Mouse (Mus musculus) kidney, adult 18-20 months (tissue): ENCODE measurements around the gene Gp9.
"Not testable (repeated sequence)": the region's sequence is repeated elsewhere in the genome, so short reads cannot be mapped to it uniquely, and the experiment has no call there.

ENCODE experiments used
- DNase-seq: peaks from one replicate; pipeline ENCODE4 v3.0.0; 2021

Gp9 gene

DNA sequence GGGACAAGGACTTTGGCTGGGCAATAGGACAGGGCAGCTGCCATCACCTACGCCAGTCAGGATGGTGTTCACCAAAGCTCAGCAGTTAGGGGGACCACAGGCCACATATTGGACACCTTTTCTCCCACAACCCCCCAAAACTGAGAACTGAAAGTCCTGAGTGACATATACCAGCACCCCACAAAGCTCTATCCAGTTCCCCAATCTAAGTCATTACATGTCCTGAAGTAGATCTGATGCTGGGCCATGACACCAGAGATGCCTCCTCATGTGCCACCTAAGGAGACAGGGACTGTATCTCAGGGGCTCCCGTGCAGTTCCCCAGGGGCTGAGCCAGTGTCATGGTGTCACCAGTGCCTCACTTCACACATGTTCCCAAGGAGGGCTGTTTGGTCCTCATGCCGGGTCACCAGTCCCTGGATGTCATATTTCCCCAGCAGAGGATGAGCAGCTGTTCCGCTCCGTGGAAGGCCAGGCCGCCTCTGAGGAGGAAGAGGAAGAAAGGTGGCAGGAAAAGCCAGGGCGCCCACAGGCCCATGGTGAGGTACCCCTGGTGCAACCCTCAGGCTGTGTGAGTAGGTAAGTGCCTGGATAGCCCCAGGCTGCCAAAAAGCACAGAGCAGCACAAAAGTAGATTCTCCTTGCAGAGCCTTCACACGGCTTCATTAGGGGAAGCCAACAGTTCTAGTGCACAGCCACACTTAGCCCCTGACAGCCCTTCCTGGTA, 27.5 kb upstream of the Gp9 start:
- no peak for DNase-seq

DNA sequence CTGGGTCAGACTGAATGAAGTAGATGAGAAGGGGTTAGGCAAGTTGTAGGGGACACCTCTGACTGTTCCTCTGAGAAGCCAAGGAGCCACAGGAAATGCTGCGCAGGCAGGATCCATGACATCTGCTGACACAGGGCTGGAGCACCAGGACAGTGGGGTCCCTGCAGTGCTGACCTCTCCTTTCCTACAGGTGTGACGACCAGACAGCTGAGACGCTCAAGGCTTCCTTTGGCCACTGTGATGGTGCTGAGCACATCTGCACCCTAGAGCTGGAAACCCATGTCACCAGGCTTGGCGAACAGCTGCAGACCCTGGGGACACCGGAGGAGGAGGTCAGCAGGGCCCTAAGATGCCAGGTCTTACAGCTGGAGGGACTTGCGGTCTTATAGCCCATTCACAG, 26.3 kb upstream of the Gp9 start:
- DNase-seq: no peak

DNA sequence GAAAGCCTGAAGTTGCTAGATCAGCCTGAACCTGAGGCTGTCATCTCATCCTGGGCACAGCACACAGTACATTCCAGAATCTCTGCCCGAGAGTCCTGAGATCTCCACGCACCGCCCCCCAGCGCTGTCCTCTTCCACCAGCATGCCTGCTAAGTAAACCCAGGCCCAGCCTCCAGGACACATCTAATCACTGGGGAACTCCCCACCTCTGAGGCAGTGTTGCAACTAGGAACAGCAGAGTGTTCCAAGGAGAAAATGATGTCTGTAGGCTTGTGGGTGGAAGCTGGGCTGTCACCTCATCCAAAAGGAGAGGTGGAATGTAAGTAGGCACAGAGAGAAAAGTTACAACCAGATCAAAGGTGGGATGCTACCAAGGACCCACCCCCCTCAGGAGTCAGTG, 22.7 kb upstream of the Gp9 start:
- DNase-seq: no peak

DNA sequence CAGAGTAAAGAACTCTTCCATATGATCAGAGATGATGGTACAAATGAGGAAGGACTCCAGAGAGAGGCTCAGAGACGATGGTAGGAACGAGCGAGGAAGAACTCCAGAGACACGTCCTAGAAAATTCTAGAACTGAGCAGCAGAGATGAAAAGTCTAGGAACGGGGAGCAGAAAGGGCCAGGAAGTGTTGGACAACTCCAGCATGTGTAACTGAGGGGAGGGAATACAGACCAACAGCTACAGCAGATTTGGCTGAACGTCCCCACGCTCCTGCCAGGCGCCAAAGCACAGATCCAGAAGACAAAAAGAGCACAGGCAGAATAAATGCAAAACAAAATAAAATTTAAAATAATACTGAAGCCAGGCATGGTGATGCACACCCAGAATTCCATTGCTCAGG, 21.0 kb upstream of the Gp9 start:
- DNase-seq: no peak

DNA sequence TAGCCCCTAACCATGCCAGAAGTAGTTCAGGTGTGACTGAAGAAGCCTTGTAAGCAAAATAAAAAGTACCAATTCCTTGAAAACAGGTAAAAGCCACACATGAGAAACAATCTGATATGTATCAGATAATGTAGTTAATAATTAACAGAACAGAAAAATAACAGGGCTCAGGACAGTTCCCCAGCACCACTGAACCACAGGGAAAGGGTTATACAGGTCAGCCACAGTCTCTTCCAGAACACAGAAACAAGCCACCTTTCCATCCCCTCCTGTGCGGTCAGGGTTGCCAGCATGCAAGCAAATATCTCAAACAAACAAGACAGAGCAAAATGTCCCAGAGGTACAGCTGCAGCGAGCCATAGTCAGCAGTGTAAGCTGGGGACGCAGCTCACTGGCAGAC, 18.5 kb upstream of the Gp9 start:
- no peak for DNase-seq

DNA sequence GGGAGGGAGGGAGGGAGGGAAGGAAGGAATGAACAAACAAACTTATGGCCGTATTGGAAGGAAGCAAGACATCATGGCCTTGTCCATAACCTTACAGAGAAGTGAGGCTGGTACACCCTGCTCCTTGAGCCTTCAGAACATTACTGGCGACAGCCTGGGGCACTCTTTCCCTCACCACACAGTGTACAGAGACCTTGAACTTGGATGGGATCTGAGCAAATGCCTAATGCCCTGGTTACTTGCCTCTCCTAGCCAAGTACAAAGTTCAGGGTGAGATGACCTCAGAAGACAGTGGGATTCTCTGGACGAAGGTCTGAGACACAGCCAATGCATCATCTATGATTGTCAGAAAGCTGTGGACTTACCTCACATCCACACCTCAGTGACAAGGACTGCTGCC, 18.0 kb upstream of the Gp9 start:
- DNase-seq: peak; percentile 27

DNA sequence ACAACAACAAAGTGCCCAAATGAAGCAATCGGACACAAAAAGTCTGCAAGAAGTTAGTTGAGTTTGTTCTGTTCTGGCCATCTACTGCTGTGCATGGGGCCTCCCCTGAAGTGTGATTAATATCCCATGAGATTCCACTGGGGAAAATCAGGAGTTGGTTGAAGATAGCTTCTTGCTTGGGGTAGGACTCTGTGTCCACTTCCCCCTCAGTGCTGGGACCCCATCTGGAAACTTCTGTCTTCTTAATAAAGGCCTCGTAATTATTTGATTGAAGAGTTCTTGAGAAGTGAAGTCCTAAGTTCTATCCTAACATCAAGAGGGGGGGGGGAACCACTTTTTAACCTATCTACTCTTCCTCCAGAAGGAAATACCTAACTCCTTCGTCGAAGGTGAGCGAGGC, 15.7 kb upstream of the Gp9 start:
- no peak for DNase-seq

DNA sequence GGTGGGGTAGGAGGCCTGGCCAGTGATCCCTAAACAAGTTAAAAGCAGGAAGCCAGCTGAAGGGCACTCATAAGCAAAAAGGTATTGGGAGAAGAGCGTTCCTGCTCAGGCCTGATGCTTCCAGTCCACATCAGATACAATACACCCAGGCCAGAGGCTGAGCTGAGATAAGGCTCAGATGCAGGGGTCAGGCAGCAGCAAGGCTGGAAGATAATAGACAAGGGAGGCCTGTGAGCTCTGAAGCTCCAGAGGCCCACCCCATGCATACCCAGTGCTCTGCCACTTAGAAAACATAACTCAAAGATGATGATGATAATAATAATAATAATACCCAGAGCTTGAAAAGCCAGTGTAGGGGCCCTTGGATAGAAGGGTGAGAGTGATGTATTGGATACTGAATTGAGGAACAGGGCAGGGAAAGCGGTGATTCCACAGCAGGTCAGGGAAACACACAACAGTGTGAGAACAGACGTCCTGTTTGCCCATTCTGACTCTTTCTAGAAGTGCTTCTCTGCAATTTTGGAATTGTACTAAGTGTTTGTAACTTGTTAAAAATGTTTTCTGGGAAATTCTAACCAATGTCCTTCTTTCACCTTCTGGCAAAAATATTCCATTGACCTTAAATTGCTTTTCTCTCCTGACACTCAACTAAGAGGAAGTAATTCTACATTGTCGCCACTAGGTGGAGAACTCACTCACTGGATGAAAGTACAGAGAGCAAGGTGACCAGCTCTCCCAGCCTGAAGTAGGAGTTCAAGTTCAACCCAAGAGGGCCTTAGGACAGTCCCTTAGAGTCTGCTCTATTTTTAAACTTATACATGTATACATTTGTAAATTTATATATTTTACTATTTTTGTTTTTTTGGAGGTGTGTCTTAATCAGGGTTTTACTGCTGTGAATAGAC, 14.2 kb upstream of the Gp9 start:
- no peak for DNase-seq

DNA sequence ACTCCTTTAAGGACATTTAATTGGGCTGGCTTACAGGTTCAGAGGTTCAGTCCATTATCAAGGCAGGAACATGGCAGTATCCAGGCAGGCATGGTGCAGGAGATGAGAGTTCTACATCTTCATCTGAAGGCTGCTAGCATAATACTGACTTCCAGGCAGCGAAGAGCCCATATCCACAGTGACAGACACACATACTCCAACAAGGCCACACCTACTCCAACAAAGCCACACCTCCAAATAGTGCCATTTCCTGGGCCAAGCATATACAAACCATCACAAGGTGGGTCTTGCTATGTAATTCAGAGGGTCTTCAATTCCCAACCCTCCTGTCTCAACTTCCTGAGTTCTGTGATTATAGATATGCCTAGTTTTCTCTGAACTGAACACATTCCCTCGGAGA, 13.6 kb upstream of the Gp9 start:
- DNase-seq: not testable (repeated sequence)

DNA sequence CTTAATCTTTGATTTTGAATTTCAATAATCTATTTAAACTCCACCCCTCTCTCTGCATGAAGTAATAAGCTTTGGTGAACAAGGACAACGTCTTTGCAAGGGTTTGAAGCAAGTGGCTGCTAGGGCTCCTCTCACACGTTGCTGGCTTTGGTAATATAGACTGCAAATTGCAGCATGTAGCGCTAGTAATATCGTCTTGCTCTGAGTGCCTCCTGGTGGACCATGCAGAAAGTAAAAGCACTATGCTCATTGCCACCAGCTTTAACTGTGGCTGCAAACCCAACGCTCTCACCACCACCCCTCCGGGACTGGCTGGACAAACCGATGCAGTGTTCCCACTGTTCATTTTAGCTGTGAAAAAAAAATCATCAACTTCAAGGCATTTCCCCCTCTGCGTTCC, 7.2 kb upstream of the Gp9 start:
- no peak for DNase-seq

DNA sequence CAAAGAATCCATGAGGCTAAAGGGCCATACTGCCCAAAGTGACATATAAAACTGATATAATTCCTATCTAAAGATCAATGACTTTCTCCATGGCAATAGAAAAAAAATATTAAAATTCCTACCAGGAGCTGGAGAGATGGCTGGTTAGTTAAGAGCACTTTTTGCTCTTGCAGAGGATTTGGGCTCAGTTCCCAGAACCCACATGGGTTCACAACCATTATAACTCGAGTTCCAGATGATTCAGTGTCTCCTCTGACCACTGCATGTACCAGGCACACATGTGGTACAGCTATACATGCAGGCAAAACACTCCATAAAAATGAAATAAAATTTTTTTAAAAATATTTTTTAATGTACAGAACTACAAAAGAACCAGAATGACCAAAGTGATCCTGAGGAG, 3.4 kb upstream of the Gp9 start:
- no peak for DNase-seq

DNA sequence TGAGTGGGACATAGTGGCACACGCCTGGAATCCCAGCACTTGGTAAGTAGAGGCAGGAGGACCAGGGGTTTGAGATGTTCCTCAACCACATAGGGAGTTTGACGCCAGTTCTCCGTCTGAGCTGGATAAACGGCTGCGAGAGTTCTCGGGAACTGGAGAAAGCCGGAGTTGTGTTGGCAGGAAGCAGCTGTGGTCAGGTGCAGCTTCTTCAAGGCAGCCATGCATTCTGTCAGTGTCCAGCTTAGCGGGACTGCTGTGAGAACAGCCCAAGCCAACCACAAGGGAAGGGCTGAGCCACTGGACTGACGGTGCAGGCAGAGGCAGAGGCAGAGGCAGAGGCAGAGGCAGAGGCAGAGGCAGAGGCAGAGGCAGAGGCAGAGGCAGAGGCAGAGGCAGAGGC, 3.0 kb upstream of the Gp9 start:
- no peak for DNase-seq

DNA sequence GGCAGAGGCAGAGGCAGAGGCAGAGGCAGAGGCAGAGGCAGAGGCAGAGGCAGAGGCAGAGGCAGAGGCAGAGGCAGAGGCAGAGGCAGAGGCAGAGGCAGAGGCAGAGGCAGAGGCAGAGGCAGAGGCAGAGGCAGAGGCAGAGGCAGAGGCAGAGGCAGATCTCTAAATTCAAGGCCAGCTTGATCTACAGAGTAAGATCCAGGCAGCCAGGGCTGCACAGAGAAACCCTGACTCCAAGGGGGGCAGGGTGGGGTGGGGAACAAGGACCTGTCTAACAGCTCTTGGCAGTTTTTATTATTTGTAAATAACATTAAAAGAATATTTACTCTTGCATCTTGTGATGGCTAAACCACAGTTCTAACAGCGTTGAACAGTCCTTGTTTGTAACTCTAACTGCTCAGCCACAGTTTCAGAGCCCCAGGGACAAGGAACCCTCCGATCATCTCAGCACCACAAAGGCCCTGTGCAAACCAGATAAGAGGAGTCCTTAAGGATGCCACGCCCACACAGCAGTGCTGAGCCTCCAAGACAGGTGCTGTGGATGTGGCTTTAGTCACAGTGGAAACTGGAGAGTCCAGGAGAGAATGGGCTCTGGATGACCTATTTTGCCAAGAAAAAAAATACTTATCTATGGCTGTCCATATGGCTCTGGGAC, 2.2 kb upstream of the Gp9 start:
- DNase-seq: no peak

DNA sequence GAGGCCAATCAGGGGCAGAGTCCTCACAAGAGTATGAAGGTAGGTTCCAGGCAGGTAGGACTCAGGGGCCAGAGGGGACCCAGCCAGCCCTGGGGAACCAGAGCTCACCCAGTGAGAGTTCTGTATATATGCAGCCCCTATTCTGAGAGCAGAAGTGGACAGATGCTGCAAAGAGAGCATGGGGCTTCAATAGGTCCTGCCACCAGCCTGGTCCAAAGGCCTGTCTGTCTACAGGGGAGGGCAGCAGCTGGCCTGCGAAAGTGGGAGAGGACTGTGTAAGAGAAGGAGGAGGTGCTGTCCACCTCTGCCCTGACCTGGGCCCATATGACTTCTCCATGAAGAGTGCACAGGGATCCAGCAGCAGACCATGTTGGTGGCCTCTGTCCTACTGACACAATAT, 1.2 kb upstream of the Gp9 start:
- no peak for DNase-seq

DNA sequence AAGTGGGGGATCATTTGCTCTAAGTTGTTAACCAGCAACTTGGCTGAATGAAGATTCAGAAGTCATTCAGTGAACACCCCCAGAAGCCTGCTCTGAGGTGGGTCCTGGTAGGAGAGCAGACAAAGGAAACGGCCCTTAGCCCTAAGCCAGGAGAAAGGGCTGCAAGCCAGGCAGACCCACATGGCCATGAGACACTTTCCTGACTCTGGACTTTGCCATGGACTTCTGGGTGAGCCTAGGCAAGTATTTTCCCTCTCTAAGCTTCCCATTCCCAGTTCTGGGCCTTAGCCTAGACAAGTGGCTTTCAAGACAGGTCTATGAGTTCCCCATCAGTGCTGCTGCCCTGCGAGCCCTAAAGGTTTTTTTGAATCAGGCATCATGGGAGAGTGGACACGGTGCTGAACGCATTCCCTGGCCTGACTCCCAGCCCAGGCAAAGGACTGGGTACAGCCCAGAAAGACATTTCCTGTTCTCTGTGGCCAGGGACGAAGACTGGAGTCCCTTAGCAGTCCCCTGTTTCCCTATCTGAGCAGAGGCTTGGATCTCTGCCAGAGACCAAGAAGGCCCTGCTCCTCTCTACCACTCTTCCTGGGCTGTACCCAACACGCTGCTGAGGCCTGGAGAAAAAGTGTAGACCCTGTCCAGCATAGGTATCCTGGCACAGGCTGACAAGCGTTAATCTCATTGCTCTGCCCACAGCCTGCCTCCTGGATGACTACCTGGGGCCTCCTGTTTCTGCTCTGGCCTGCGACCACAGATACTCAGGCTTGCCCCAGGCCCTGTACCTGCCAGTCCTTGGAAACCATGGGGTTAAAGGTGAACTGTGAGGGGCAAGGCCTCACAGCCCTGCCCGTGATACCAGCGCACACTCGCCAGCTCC, 662 bp downstream of the Gp9 start:
- no peak for DNase-seq

DNA sequence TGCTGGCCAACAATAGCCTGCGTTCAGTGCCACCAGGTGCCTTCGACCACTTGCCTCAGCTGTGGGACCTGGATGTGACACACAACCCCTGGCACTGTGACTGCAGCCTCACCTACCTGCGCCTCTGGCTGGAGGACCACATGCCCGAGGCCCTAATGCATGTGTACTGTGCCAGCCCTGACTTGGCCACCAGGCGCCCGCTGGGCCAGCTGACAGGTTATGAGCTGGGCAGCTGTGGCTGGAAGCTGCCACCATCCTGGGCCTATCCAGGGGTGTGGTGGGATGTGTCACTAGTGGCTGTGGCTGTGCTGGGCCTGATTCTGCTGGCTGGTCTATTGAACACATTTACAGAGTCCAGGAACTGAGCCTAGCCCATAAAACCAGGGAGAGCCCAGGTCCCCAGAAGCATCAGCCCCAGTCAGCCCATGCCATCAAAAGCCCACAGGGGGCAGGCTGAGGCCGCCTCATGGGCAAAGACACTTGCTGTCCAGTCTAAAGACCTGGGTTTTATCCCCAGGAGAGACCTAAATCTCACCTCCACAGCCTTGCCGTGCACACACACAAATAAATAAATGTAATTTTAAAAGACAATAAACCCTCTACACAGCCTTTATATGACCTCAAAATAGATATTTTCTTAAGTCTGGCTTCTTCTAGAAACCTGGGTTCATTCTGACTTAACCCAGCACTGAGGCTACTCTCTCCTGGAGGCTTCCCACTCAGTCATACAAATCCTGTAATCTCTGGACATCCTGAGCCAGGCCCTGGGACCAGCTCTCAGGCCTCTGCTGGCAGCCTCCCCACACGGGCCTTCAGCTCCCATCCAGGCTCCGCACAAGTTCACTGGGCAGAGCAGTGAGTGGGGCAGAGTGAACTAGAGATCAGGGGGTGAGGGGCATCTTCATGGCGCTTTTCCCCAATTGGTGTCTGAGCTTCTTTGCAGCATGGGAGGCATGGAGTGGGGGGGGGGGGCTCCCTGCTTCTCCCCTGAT, 1.6 kb downstream of the Gp9 start:
- no peak for DNase-seq

DNA sequence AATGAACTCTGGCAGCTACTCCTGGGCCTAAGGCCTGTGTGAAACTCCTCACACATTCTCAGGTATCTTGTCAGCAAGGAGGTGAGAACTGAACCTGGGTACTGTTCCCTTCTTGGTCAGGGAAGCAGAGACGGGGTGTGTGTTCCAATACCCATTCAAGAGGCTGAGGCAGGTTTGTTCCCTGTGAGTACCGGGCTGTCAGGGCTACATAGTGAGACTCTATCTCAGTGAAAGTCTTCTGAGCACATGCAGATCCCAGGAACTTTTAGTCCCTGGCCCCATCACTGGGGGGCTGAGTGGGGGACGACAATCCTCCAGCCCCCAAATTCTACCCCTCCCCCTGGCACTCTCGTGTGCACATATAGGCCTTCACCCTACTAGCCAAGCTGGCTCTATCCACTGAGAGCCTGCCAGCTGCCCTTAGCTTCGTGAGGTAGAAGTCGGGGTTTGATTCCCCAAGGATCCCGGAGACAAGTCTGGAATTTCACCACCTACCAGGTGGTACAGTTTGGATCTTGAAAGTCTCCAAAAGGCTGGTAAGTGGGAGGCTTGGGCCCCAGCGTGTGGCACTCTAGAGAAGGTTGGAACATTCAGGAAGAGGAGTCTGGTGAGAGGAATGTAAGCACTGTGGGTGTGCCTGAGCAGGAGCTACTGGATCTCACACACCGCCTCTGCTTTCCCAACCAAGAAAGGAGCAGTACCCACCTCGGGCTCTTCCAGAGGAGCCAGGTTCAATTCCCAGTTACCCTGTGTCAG, 2.9 kb downstream of the Gp9 start:
- no peak for DNase-seq

DNA sequence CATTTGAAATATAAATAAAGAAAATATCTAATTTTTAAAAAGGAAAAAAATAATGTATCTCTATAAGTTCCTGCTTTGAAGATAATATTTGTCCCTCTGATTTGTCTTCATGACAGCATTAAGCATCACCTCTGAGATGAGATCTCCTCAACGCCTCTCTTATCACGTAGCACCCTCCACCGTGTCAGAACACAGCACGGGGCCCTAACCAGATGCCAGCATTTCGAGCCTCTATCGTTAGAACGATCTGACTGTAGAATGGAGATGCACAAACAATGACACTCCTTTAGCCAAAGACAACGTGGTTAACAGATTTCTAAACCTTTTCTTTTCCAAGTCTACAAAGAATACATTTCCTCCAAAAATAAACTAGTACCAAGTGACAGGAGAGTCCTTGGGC, 6.2 kb downstream of the Gp9 start:
- DNase-seq: no peak

DNA sequence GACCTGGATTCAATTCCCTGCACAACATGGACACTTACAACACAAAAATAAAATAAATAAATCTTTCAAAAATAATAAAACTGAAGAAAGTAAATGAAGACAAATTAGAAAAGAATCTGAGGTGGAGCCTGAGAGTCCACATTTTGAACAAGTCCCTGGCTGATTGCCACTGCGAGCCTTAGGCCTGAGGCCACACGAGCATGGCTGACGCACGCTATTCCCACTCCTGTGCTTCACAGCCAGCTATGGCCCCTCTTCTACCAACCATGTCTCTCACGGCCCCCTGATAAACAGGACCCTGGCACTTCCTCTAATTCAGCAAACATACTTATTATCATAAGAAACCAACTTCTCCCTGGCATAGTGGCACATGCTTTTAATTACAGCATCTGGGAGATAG, 8.7 kb downstream of the Gp9 start:
- DNase-seq: no peak

DNA sequence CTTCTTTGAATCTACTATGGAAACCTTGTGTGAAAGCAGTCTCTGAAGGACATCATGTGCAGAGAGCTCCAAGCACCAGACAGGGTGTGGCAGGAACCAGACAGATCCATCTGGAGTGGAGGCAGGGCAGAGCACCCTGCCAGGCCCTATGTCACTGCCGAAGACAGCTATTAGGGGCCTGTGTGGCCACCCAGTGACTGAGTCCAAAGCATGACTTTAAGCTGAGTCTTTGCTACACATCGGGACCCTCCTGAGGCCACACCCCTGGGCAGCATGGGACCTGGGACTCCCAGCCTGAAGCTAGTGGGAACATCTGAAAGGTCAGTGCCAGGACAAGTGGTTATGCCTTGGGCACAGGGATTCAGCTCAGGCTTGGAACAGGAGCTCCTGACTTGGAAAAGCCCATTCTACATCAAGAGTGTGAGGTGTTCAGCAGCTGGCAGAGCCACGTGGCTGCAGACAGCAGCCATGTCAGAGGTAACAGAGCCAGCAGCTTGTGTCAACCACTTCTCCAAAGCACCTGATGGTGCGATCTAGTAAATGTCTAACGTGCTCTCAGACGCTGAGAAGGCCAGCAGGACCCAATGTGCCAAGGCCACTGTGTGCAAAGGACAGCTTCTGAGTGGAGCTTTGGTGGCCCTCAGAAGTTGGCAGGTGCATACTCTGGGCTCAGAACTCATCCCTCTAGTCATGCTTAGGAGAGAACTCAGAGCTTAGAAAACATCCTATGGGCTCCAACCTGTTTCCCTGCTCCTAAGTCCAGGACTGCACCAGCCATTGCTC, 9.4 kb downstream of the Gp9 start:
- DNase-seq: no peak
